Mouse (Mus musculus) lung, embryonic 15.5 days (tissue): ENCODE results near the gene Tymp. TPM values are rescaled to one million over a fixed set of nuclear protein-coding genes. Genes with fewer than 3 reads are reported as not detected.
A peak's percentile ranks its signal among the peaks of the same experiment; 100 is the strongest.

Experiments used
- ATAC-seq: fragments of 200-750 bp; cut with Nextera tagmentation; 2 replicates; pipeline ENCODE4 v1.8.0; 2017; ENCODE audit warnings: moderate number of reproducible peaks, borderline replicate concordance; ENCODE audit not compliant: low FRiP score, low TSS enrichment; ENCODE audit errors: extremely low read depth
- H3K27ac ChIP-seq: fragments of 300-500 bp; sonication (generic); 2 replicates; pipeline ENCODE4 v1.5.1; 2015; ENCODE audit warnings: moderate library complexity, mild to moderate bottlenecking, inconsistent platforms
- H3K27me3 ChIP-seq: fragments of 300-500 bp; sonication (generic); 2 replicates; pipeline ENCODE4 v1.6.1; 2015; ENCODE audit warnings: inconsistent platforms
- H3K36me3 ChIP-seq: fragments of 300-500 bp; sonication (generic); 2 replicates; pipeline ENCODE4 v1.6.1; 2015; ENCODE audit warnings: inconsistent platforms
- H3K4me1 ChIP-seq: fragments of 300-500 bp; sonication (generic); 2 replicates; pipeline ENCODE4 v1.6.1; 2015; ENCODE audit warnings: inconsistent platforms
- H3K4me2 ChIP-seq: fragments of 300-500 bp; sonication (generic); 2 replicates; pipeline ENCODE4 v1.6.1; 2015; ENCODE audit warnings: inconsistent platforms, mild to moderate bottlenecking, moderate library complexity
- H3K4me3 ChIP-seq: fragments of 300-500 bp; sonication (generic); 2 replicates; pipeline ENCODE4 v1.5.1; 2015; ENCODE audit warnings: mild to moderate bottlenecking, inconsistent platforms
- H3K9ac ChIP-seq: fragments of 300-500 bp; sonication (generic); 2 replicates; pipeline ENCODE4 v1.6.1; 2015; ENCODE audit warnings: inconsistent platforms
- H3K9me3 ChIP-seq: fragments of 300-500 bp; sonication (generic); 2 replicates; pipeline ENCODE4 v1.6.1; 2016; ENCODE audit warnings: inconsistent platforms
- WGBS: fragments of 180-500 bp; shearing (Covaris S2); methylation state at CpG from one replicate; pipeline ENCODE4 v1.1.7; 2015; 5-methylcytosine and 5-hydroxymethylcytosine counted together
- polyA plus RNA-seq: library from polyadenylated mRNA; unstranded; fragments of >200 nt; fragmentation: Nextera tagmentation; extraction: Ambion mirVana; gene quantifications from 2 replicates; pipeline ENCODE4 v1.2.1, GENCODE M21; 2015

The Tymp gene
- polyA plus RNA-seq, 1 experiment from 2014 or later: 1.7 TPM

DNA sequence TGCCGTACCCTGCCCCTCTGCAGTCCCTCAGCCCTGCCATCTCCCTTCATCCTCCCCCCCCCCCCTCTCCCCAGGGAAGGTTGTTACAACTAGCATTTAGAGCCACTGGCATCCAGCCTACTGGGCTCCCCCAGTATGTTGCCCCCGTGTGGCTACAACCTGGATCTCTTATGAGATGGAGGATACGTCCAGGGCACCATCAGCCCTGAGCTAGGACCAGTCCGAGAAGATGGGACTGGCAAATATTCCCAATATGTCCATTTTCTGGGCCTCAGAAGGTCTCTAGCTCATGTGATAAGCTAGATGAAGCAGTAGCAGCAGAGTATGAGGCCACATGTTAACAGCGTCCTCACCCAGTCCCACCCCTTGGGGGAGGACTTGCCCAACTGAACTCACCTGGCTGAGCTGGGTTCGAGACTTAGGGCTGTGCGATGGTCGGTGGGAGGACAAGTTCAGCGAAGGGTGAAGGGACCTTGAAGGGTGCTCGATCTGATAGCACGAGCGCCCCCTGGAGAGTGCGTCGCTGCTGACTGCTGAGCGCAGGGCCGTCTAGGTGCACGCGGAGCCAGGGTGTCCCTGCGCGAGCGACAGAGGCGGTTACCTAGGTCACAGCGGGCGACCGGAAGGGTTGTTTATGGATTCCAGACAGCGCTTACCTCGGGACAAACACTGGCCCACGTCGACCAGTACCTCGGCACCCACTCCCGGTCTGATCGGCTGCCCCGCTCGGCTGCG is 3.6 kb downstream of the Tymp start:
- peak overlapping the region; percentile 64 for H3K4me3 ChIP-seq
- H3K27me3 ChIP-seq: peaks cover 25% of the 10 kb centered on the region
- H3K9me3 ChIP-seq: no peaks in the 10 kb centered on the region
- peak overlapping the region; percentile 93 for H3K27ac ChIP-seq
- H3K4me2 ChIP-seq: peak overlapping the region; percentile 84
- peak overlapping the region; percentile 77 for H3K9ac ChIP-seq
- H3K36me3 ChIP-seq: peaks cover 46% of the 10 kb centered on the region
- H3K4me1 ChIP-seq: peaks cover 15% of the 10 kb centered on the region
- WGBS: under 1% methylated on average over 35 of the region's 35 CpGs
- peak; percentile 84 for ATAC-seq

DNA sequence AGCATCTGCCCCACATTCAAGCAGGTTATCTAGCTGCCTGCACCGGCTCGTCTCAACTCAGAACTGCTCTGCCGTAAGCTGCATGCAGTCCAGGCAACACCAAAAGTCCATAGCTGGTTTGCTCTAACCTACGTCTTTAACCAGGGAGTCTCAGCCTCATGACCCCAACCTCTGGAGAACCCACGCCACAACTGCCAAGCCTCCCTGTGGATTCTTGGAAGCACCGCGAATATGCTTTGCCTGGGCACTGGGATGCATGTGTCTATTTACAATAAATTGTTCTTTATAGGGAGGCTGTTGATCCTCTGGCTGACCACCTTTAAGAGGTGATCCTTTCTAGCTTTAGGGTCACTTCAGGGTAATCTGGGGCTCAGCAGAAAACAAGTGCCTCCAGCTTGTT is 4.3 kb downstream of the Tymp start:
- Histone ChIP-seq H3K27ac (peak overlapping the region; percentile 93; the same call in 1 of the 2 replicates), H3K9me3 (no peaks in the 10 kb centered on the region), H3K4me2 (peak overlapping the region; percentile 84), H3K4me3 (peak overlapping the region; percentile 64; the same call in 1 of the 2 replicates), H3K9ac (no peak overlapping the region), H3K36me3 (peaks cover 52% of the 10 kb centered on the region), H3K27me3 (peaks cover 19% of the 10 kb centered on the region), H3K4me1 (peaks cover 15% of the 10 kb centered on the region)
- no peak for ATAC-seq
- WGBS: 72% methylated on average over 7 of the region's 7 CpGs

DNA sequence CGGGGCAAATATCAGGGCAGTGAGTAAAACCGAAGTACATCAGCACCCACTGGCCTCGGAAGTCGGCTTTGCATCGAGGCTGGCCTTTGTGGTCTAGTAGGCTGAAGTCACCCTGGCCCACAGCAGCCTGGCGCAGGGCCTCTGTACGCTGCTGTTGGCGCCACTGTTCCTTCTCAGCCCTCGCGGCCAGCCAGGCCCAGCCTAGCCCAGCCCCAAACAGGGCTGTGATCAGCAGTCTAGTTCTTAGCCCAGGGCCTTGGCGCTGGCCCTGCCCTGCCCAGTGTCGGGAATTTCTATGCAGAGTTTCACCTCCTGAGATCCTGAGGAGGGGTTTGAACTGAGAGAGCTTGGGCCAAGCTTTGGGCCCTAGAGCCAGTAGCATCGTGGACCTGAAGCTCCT is 4.8 kb downstream of the Tymp start:
- peaks cover 15% of the 10 kb centered on the region for H3K4me1 ChIP-seq
- H3K36me3 ChIP-seq: peaks cover 57% of the 10 kb centered on the region
- H3K9me3 ChIP-seq: no peaks in the 10 kb centered on the region
- ATAC-seq: no peak
- H3K27me3 ChIP-seq: peaks cover 14% of the 10 kb centered on the region
- H3K4me3 ChIP-seq: no peak overlapping the region
- no peak overlapping the region for H3K9ac ChIP-seq
- WGBS: 83% methylated on average over 13 of the region's 13 CpGs
- H3K4me2 ChIP-seq: no peak overlapping the region
- H3K27ac ChIP-seq: no peak overlapping the region

GRCm38 (mm10) chr15:89365141-89365551 is 11.7 kb downstream of the Tymp start:
- Histone ChIP-seq H3K4me1 (no peaks in the 10 kb centered on the region), H3K36me3 (peaks cover 99% of the 10 kb centered on the region), H3K4me3 (no peak overlapping the region), H3K27me3 (no peaks in the 10 kb centered on the region), H3K4me2 (no peak overlapping the region), H3K9ac (no peak overlapping the region), H3K9me3 (no peaks in the 10 kb centered on the region), H3K27ac (no peak overlapping the region)
- ATAC-seq: no peak
- 89% methylated on average over 4 of the region's 4 CpGs for WGBS

DNA sequence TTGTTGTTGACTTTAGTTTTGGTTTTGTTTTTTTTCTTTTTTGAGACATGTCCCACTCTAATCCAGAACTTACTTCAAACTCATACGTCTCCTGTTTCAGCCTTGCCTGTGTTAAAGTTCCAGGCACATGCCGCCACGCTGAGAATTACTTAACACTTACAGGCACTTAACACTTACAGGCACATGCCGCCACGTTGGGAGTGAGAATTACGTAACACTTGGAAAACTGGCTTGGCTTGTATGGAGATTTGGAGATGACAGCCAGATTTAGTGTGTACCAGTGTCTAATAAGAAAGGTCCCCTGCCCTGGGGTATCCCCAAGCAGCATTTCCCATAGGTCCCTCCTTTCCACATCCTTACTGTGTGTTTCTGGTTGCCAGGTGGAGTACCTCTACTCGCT is 13.8 kb downstream of the Tymp start:
- Histone ChIP-seq H3K4me1 (peaks cover 10% of the 10 kb centered on the region; the same call in 1 of the 2 replicates), H3K27me3 (no peaks in the 10 kb centered on the region), H3K36me3 (peaks cover 87% of the 10 kb centered on the region), H3K9me3 (no peaks in the 10 kb centered on the region), H3K4me2 (no peak overlapping the region), H3K4me3 (no peak overlapping the region), H3K9ac (no peak overlapping the region), H3K27ac (no peak overlapping the region)
- 71% methylated on average over 7 of the region's 7 CpGs for WGBS
- ATAC-seq: no peak

GRCm38 (mm10) chr15:89358784-89359183 is 18.1 kb downstream of the Tymp start:
- Histone ChIP-seq H3K27ac (no peak overlapping the region), H3K4me1 (peaks cover 31% of the 10 kb centered on the region), H3K9ac (no peak overlapping the region), H3K36me3 (peaks cover 49% of the 10 kb centered on the region), H3K9me3 (no peaks in the 10 kb centered on the region), H3K4me2 (no peak overlapping the region), H3K4me3 (no peak overlapping the region), H3K27me3 (no peaks in the 10 kb centered on the region)
- 73% methylated on average over 3 of the region's 3 CpGs for WGBS
- no peak for ATAC-seq

GRCm38 (mm10) chr15:89356372-89356771 is 20.5 kb downstream of the Tymp start:
- ATAC-seq: peak; percentile 66; the same call in 1 of the 2 replicates

DNA sequence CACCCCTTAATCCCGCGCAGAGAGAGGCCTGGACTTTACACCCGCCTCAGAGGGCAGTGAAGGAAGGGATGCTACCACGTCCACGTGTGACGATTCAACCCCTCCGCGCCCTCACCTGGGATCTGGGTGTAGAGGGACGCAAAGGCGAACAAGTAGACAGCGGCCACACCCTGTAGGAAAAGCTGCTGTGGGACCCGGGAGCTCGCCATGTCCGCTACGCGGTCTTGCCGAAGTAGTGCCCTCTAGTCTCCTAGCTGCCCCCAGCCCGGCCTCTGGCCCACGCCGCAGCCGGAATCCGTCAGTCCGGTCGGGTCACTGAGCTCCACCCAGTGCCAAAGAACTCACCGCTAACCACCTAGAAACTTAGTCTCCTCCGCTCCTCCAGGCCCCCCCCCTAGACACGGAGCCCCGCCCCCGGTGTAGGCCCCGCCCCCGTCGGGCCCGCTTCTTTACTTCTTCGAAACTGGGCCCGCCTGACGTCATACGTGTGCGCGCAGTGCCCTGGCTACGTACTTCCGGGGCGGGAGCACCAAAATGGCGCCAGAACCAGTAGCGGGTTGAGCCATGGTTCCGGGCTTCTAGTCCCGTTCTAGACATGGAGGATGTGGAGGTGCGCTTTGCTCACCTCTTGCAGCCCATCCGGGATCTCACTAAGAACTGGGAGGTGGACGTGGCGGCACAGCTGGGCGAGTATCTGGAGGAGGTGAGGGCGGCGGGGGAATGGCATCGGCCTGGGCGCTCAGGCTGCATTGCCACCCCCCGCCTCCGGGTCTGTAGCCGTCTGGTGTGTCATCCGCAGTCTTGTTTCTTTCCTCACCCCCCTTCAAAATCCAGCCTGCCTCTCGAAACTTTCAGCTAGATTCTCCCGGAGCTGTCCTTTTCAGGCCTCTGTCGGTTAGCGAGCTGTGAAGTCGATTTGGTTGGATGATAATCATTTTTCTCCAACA is 21.3 kb downstream of the Tymp start, which contains the start of the genes Lmf2 and Ncaph2:
TSS of gene Lmf2 (minus strand) at position 419 of the 947 bp plus-strand sequence.
TSS of gene Ncaph2 (plus strand) at position 479 of the 947 bp plus-strand sequence.
- peak within 1 kb of the TSS; percentile 81 for H3K4me3 ChIP-seq
- H3K9me3 ChIP-seq: no peaks in the 10 kb centered on the region
- H3K9ac ChIP-seq: peak within 1 kb of the TSS; percentile 91
- H3K4me1 ChIP-seq: peaks cover 31% of the 10 kb centered on the region
- peak within 1 kb of the TSS; percentile 77 for H3K4me2 ChIP-seq
- H3K27me3 ChIP-seq: no peaks in the 10 kb centered on the region
- ATAC-seq: peak; percentile 91
- peaks cover 48% of the 10 kb centered on the region for H3K36me3 ChIP-seq
- under 1% methylated on average over 63 of the region's 64 CpGs for WGBS
- H3K27ac ChIP-seq: peak within 1 kb of the TSS; percentile 91

More at GRCm38 (mm10) chr15:89356372-89356771, 20.5 kb downstream of the Tymp start:
- H3K36me3 ChIP-seq: peaks cover 48% of the 10 kb centered on the region
- H3K27me3 ChIP-seq: no peaks in the 10 kb centered on the region
- peak overlapping the region; percentile 55 for H3K4me2 ChIP-seq
- peak overlapping the region; percentile 81 for H3K4me3 ChIP-seq
- peak overlapping the region; percentile 91 for H3K9ac ChIP-seq
- H3K27ac ChIP-seq: peak overlapping the region; percentile 91
- under 1% methylated on average over 15 of the region's 15 CpGs for WGBS
- H3K9me3 ChIP-seq: no peaks in the 10 kb centered on the region
- H3K4me1 ChIP-seq: peaks cover 31% of the 10 kb centered on the region

DNA sequence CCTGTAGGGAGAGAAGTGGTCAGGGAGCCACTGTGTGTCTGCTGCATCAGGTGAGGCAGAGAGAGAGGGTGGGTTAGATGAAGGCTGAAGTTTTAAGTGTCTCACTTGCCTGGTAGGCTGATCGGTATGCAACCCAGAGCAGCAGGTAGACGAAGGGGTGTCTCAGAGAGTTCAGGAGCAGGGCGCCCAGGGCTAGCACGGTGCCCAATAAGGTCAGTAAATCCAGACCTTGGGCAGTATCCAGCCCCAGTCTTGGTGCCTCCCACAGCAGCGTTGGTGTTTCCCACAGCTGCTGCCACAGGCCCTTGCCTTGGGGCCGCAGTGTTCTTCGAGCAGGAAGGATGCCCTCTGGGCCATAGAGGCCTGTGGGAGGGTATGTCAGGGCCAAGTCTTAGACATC is 22.4 kb downstream of the Tymp start:
- 70% methylated on average over 7 of the region's 7 CpGs for WGBS
- H3K27ac ChIP-seq: no peak overlapping the region

DNA sequence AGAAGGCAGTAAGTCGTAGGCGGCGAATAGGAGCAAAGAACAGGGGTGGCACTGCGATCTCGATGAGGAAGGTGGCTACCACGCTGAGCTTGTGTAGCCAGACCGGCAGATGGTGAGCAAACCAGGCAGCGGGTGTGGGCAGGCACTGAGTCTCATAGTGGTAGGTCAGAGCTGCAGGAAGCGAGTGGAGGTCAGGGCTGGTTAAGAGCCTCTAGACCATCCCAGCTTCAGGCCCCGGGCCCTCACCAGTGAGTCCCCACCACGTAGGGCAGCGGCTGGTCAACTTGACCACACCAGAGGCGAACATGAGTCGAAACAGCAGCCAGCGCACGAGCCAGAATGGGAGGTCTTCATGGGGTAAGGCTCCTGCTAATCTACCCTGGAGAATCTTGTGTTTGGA is 23.0 kb downstream of the Tymp start:
- Histone ChIP-seq H3K9ac (peak overlapping the region; percentile 91; the same call in 1 of the 2 replicates), H3K9me3 (no peaks in the 10 kb centered on the region), H3K4me3 (no peak overlapping the region), H3K4me1 (peaks cover 27% of the 10 kb centered on the region), H3K36me3 (peaks cover 48% of the 10 kb centered on the region), H3K4me2 (peak overlapping the region; percentile 77; the same call in 1 of the 2 replicates), H3K27me3 (no peaks in the 10 kb centered on the region), H3K27ac (no peak overlapping the region)
- 93% methylated on average over 16 of the region's 16 CpGs for WGBS
- no peak for ATAC-seq

More for the DNA sequence above, 22.4 kb downstream of the Tymp start:
- H3K4me2 ChIP-seq: peak overlapping the region; percentile 77
- peak overlapping the region; percentile 91 for H3K9ac ChIP-seq
- no peaks in the 10 kb centered on the region for H3K27me3 ChIP-seq
- H3K9me3 ChIP-seq: no peaks in the 10 kb centered on the region
- peaks cover 50% of the 10 kb centered on the region for H3K36me3 ChIP-seq
- peak overlapping the region; percentile 81 for H3K4me3 ChIP-seq
- H3K4me1 ChIP-seq: peaks cover 31% of the 10 kb centered on the region
- ATAC-seq: no peak

DNA sequence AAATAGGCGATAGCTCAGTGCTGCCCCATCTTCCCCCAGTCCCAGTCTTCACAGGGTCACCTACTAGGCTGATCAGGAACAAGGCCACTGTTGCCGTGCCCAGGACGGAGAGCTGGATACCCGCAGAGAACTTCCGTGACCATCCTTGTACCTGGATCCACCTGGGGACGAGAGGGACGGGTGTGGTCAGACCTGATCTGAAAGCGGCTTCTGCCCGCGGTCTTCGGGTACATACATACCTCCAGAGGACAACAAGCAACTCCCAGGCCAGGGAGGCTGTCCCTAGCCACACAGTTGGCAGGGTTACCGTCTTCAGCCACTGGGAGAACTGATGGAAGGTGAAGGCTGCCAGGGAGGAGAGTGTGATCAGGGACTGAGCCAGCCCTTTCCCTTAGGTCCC is 24.0 kb downstream of the Tymp start:
- WGBS: 94% methylated on average over 12 of the region's 12 CpGs
- no peak for ATAC-seq
- Histone ChIP-seq H3K4me2 (no peak overlapping the region), H3K4me1 (peaks cover 19% of the 10 kb centered on the region), H3K9me3 (no peaks in the 10 kb centered on the region), H3K27me3 (no peaks in the 10 kb centered on the region), H3K36me3 (peaks cover 43% of the 10 kb centered on the region), H3K4me3 (no peak overlapping the region), H3K27ac (no peak overlapping the region), H3K9ac (no peak overlapping the region)
